Mouse (Mus musculus): Measurements from ENCODE around the gene Sema6d.

DNA sequence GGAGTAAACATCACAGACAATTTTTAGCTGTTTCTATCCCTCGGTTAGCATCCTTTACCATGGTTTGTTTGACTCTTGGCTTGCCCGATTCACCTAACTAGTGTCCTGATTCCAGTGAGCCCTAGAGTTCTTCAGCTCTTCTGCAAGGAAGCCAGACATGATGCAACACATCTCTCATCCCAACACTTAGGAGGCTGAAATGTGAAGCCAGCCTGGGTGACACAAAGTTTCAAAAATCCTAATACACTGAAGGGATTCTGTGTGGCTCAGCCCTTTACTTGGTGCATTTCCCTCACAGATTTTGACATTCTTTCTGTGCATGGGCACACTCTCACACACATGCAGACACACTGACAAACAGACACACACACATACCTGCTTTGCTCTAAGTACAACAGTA lies 560.8 kb downstream of the Sema6d start:
- no peak for TF ChIP-seq CTCF (IDR thresholded peaks at IDR 0.05; ENCODE audit: insufficient read depth, low read length)
- TF ChIP-seq POLR2A (IDR thresholded peaks at IDR 0.05; ENCODE audit: borderline replicate concordance, extremely low read depth, low read depth, low read length): no peak

All from lung, adult 2 months (tissue).